Mouse (Mus musculus) thymus, postnatal 0 days (tissue): Measurements from ENCODE around the gene Kiss1r. TPM values are rescaled to one million over a fixed set of nuclear protein-coding genes. Genes with fewer than 3 reads are reported as not detected.
A peak's percentile ranks its signal among the peaks of the same experiment; 100 is the strongest.
"Not testable (repeated sequence)": the region's sequence is repeated elsewhere in the genome, so short reads cannot be mapped to it uniquely, and the experiment has no call there.

Experiments
- DNase-seq: peaks from one replicate; pipeline ENCODE4 v3.0.0-alpha.2; 2015; ENCODE audit warnings: low spot score
- polyA plus RNA-seq: library from polyadenylated mRNA; unstranded; fragments of >200 nt; fragmentation: Nextera tagmentation; extraction: Ambion mirVana; gene quantifications from 2 replicates; pipeline ENCODE4 v1.2.1, GENCODE M21; 2015

Kiss1r gene
- polyA plus RNA-seq, 1 experiment from 2014 or later = 1.2 TPM

- DNase-seq = no peak
Measured at GRCm38 (mm10) chr10:79937775-79938526, 21.2 kb downstream of the Kiss1r start.

- no peak for DNase-seq
Measured at GRCm38 (mm10) chr10:79940749-79941148, 24.0 kb downstream of the Kiss1r start.

GRCm38 (mm10) chr10:79942988-79943387 is 26.2 kb downstream of the Kiss1r start:
- DNase-seq = no peak

GRCm38 (mm10) chr10:79943471-79943901 is 26.7 kb downstream of the Kiss1r start:
- DNase-seq = no peak

GRCm38 (mm10) chr10:79945507-79946234 is 28.9 kb downstream of the Kiss1r start:
- no peak for DNase-seq

- no peak for DNase-seq
Measured at GRCm38 (mm10) chr10:79946752-79947322, 30.1 kb downstream of the Kiss1r start.

- no peak for DNase-seq
Measured at GRCm38 (mm10) chr10:79947502-79947901, 30.7 kb downstream of the Kiss1r start.

GRCm38 (mm10) chr10:79949873-79950272 is 33.1 kb downstream of the Kiss1r start:
- DNase-seq = no peak

- DNase-seq = no peak
Measured at GRCm38 (mm10) chr10:79950661-79951060, 33.9 kb downstream of the Kiss1r start.

- DNase-seq = peak; percentile 42
Measured at GRCm38 (mm10) chr10:79953946-79954345, 37.2 kb downstream of the Kiss1r start.

GRCm38 (mm10) chr10:79955691-79956090 is 38.9 kb downstream of the Kiss1r start:
- DNase-seq = no peak

GRCm38 (mm10) chr10:79956643-79957154 is 39.9 kb downstream of the Kiss1r start:
- no peak for DNase-seq

GRCm38 (mm10) chr10:79958140-79958816 is 41.5 kb downstream of the Kiss1r start:
- peak; percentile 78 for DNase-seq

- DNase-seq = not testable (repeated sequence)
Measured at GRCm38 (mm10) chr10:79959412-79959811, 42.6 kb downstream of the Kiss1r start.

- DNase-seq = peak; percentile 100
Measured at GRCm38 (mm10) chr10:79959847-79960601, 43.3 kb downstream of the Kiss1r start, which contains the start of gene Wdr18. Gene Wdr18, plus strand, starts transcription at chr10:79960152.

- DNase-seq = no peak
Measured at GRCm38 (mm10) chr10:79960671-79961294, 44.0 kb downstream of the Kiss1r start.

- DNase-seq = no peak
Measured at GRCm38 (mm10) chr10:79964727-79965126, 48.0 kb downstream of the Kiss1r start.

- DNase-seq = no peak
Measured at GRCm38 (mm10) chr10:79965325-79965724, 48.6 kb downstream of the Kiss1r start.

- no peak for DNase-seq
Measured at GRCm38 (mm10) chr10:79966886-79967400, 50.2 kb downstream of the Kiss1r start.

GRCm38 (mm10) chr10:79968181-79968580 is 51.4 kb downstream of the Kiss1r start:
- no peak for DNase-seq
